Mouse (Mus musculus) liver, postnatal 0 days (tissue): ENCODE results near the gene Tm9sf3. TPM values are rescaled to one million over a fixed set of nuclear protein-coding genes. Genes with fewer than 3 reads are reported as not detected.
A peak's percentile ranks its signal among the peaks of the same experiment; 100 is the strongest.

Experiments used
- ATAC-seq: fragments of 200-750 bp; cut with Nextera tagmentation; 2 replicates; pipeline ENCODE4 v1.8.0; 2017; ENCODE audit warnings: mild to moderate bottlenecking, moderate library complexity
- DNase-seq: peaks from one replicate; pipeline ENCODE4 v3.0.0-alpha.2; 2016
- H3K27ac ChIP-seq: fragments of 300-500 bp; sonication (generic); 2 replicates; pipeline ENCODE4 v1.5.1; 2014; ENCODE audit warnings: antibody characterized with exemption, moderate library complexity, mild to moderate bottlenecking, low read depth
- H3K27me3 ChIP-seq: fragments of 300-500 bp; sonication (generic); 2 replicates; pipeline ENCODE4 v1.6.1; 2014; ENCODE audit warnings: low read length, control low read depth, mixed read lengths; ENCODE audit not compliant: insufficient read depth
- H3K36me3 ChIP-seq: fragments of 300-500 bp; sonication (generic); replicated peaks from 2 replicates; pipeline ENCODE4 v1.6.1; 2014; ENCODE audit warnings: mild to moderate bottlenecking, control low read depth, low read length, moderate library complexity, mixed read lengths; ENCODE audit not compliant: insufficient read depth
- H3K4me1 ChIP-seq: fragments of 300-500 bp; sonication (generic); 2 replicates; pipeline ENCODE4 v1.6.1; 2014; ENCODE audit warnings: antibody characterized with exemption, mild to moderate bottlenecking, control low read depth; ENCODE audit not compliant: insufficient read depth
- H3K4me2 ChIP-seq: fragments of 300-500 bp; sonication (generic); 2 replicates; pipeline ENCODE4 v1.6.1; 2014; ENCODE audit warnings: low read depth, mild to moderate bottlenecking, low read length, moderate library complexity, mixed read lengths
- H3K4me3 ChIP-seq: fragments of 300-500 bp; sonication (generic); 2 replicates; pipeline ENCODE4 v1.5.1; 2014; ENCODE audit warnings: low read depth, low read length
- H3K9ac ChIP-seq: fragments of 300-500 bp; sonication (generic); replicated peaks from 2 replicates; pipeline ENCODE4 v1.6.1; 2014; ENCODE audit warnings: mild to moderate bottlenecking, moderate library complexity
- H3K9me3 ChIP-seq: fragments of 300-500 bp; sonication (generic); 2 replicates; pipeline ENCODE4 v1.6.1; 2016; ENCODE audit warnings: mild to moderate bottlenecking, control low read depth, low read length, mixed read lengths
- CTCF ChIP-seq: sonication (generic); IDR thresholded peaks from 2 replicates; pipeline ENCODE4 v1.5.1; 2016; ENCODE audit warnings: antibody characterized with exemption, low read depth
- EP300 ChIP-seq: IDR thresholded peaks from 2 replicates; pipeline ENCODE4 v1.6.1; 2016; ENCODE audit warnings: antibody characterized with exemption, low read depth, mild to moderate bottlenecking
- WGBS: fragments of 180-500 bp; shearing (Covaris S2); extraction: QIAGEN DNeasy Blood & Tissue Kit; methylation state at CpG from one replicate; pipeline ENCODE4 v1.1.7; 2014; ENCODE audit not compliant: insufficient replicate concordance; 5-methylcytosine and 5-hydroxymethylcytosine counted together
- polyA plus RNA-seq: library from polyadenylated mRNA; unstranded; fragments of >200 nt; fragmentation: Nextera tagmentation; extraction: Ambion mirVana; gene quantifications from 2 replicates; pipeline ENCODE4 v1.2.1, GENCODE M21; 2015

The Tm9sf3 gene
- polyA plus RNA-seq, 1 experiment from 2014 or later = 45.8 TPM

DNA sequence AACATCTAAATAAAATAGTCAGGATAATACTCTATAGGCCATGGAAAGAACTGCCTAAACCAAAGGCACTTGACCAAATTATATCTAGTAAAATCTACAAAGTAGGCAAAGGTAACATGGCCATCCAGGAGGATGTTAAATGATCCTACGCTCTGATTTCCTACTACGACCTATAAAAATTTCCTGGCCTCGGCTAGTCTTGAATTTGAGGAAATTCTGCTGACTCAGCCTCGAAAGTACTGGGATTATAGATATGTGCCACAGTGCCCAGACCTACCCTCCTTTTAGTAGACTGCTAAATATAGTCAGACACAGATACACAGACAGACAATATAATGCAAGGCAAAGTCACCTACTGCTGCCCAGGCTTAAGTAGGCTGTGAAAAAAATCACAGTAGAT is 30.1 kb downstream of the Tm9sf3 start:
- H3K9me3 ChIP-seq = no peaks in the 10 kb centered on the region
- no peaks in the 10 kb centered on the region for H3K27me3 ChIP-seq
- no peak overlapping the region for H3K4me3 ChIP-seq
- no peak overlapping the region for H3K27ac ChIP-seq
- WGBS = 78% methylated on average over 4 of the region's 4 CpGs
- DNase-seq = no peak
- no peak overlapping the region for H3K4me2 ChIP-seq
- H3K36me3 ChIP-seq = peaks cover 60% of the 10 kb centered on the region
- TF ChIP-seq CTCF (no peak), EP300 (no peak)
- H3K9ac ChIP-seq = no peak overlapping the region
- no peak for ATAC-seq
- no peaks in the 10 kb centered on the region for H3K4me1 ChIP-seq

DNA sequence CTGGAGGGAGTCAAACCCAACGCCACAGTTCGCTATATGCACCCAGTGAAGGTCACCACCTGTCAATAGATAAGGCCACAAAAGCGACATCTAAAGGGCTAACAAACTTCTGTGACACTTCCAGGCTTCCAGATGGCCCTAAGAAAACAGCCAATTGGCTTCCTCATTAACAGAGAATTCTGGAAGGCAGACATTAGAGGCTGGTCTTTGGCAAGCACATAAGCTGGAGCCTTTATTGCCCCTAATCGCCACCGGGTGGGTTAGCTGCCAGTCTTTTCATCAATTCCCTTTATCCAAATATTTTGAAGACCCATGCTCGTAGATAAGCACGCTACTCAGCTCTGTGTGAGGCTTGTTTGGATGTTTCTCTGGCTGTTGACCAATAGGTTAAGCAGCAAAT is 55.5 kb downstream of the Tm9sf3 start:
- DNase-seq = no peak
- H3K36me3 ChIP-seq = peaks cover 12% of the 10 kb centered on the region; the same call in 1 of the 2 replicates

DNA sequence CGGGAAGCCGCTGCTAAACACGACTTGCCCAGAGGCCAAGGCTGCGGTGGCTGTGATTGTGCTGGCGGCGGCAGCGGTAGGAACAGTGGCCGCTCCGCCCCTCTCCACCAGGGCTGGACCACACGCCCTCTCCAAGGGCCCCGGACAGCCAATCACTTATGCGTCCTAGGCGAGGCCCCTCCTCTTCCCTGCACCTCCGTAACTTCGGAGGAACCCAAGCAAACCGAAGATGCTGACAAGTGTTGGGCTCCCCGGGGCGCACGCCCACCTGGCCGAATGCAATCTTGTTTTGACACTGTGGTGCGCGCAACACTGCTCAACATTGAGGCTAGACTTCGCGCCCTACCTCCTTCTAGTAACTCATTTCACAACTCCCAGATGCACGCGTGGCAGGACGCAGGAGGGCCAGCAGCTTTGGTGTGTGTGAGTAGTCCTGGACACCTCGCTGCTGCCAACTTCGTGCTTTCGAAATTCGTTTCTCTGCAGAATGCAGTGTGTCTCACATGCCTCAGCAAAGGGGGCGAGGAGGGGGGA is 56.9 kb downstream of the Tm9sf3 start, which contains the start of gene Tll2:
Gene Tll2, minus strand, starts transcription at position 25 of the 534 bp plus-strand sequence.
- ATAC-seq = peak; percentile 66

More for the DNA sequence above, 55.5 kb downstream of the Tm9sf3 start:
- H3K27me3 ChIP-seq = peaks cover 28% of the 10 kb centered on the region
- WGBS = 24% methylated on average over 7 of the region's 7 CpGs
- H3K4me1 ChIP-seq = peaks cover 6% of the 10 kb centered on the region
- no peaks in the 10 kb centered on the region for H3K9me3 ChIP-seq
- H3K27ac ChIP-seq = no peak overlapping the region
- no peak overlapping the region for H3K4me3 ChIP-seq
- TF ChIP-seq EP300 = no peak
- TF ChIP-seq CTCF = no peak
- ATAC-seq = no peak
- no peak overlapping the region for H3K9ac ChIP-seq
- H3K4me2 ChIP-seq = no peak overlapping the region

DNA sequence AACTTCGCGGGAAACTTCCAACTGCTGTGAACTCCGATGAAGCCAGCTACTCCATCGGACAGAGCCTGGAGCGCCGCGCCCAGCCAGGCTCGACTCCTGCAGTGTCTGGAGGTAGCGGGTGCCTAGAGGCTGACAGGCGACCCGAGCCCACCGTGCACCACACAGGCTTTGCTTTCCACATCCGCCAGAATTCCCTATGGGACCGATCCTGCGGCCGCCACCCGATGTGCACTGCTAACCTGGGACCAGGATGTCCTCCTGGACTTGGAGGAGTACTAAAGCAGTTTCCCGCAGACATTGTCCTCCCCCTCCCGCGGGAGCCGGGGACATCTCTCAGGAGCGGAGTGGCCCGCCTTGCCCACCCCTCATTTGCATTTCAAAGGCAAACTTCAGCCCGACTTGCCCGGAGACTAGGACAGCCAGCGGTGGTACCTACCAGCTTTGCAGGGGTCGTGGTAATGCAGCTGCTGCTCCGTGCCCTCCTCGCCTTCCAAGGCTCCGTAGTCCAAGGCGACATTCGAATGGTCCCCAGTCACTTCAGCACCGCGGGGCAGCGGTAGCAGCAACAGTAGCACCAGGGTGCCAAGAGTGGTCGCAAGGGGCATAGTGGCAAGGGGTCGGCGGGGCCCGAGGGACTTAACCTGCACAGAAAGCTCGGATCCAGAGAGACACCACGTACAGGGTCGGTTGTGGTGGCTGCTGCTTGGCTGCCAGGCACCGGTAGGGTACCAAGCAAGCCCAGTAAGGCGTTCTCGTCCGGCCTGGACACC is 57.6 kb downstream of the Tm9sf3 start:
- H3K4me1 ChIP-seq = peaks cover 6% of the 10 kb centered on the region
- DNase-seq = no peak
- no peak overlapping the region; the same call in 1 of the 2 replicates for H3K9ac ChIP-seq
- ATAC-seq = no peak
- H3K4me2 ChIP-seq = peak overlapping the region; percentile 53
- peak overlapping the region; percentile 32 for H3K4me3 ChIP-seq
- H3K27ac ChIP-seq = no peak overlapping the region
- H3K9me3 ChIP-seq = no peaks in the 10 kb centered on the region
- 2% methylated on average over 46 of the region's 46 CpGs for WGBS
- H3K27me3 ChIP-seq = peaks cover 32% of the 10 kb centered on the region
- peaks cover 4% of the 10 kb centered on the region; the same call in 1 of the 2 replicates for H3K36me3 ChIP-seq
- TF ChIP-seq CTCF (no peak), EP300 (no peak)

More for the DNA sequence above, 56.9 kb downstream of the Tm9sf3 start, which contains the start of gene Tll2:
- Histone ChIP-seq H3K9ac (no peak within 1 kb of the TSS; the same call in 1 of the 2 replicates), H3K9me3 (no peaks in the 10 kb centered on the region), H3K4me1 (peaks cover 6% of the 10 kb centered on the region), H3K27me3 (peaks cover 30% of the 10 kb centered on the region), H3K36me3 (peaks cover 4% of the 10 kb centered on the region; the same call in 1 of the 2 replicates), H3K27ac (no peak within 1 kb of the TSS), H3K4me2 (peak within 1 kb of the TSS; percentile 53), H3K4me3 (peak within 1 kb of the TSS; percentile 32)
- DNase-seq = peak; percentile 45
- TF ChIP-seq EP300 (no peak), CTCF (no peak)
- 2% methylated on average over 32 of the region's 32 CpGs for WGBS

DNA sequence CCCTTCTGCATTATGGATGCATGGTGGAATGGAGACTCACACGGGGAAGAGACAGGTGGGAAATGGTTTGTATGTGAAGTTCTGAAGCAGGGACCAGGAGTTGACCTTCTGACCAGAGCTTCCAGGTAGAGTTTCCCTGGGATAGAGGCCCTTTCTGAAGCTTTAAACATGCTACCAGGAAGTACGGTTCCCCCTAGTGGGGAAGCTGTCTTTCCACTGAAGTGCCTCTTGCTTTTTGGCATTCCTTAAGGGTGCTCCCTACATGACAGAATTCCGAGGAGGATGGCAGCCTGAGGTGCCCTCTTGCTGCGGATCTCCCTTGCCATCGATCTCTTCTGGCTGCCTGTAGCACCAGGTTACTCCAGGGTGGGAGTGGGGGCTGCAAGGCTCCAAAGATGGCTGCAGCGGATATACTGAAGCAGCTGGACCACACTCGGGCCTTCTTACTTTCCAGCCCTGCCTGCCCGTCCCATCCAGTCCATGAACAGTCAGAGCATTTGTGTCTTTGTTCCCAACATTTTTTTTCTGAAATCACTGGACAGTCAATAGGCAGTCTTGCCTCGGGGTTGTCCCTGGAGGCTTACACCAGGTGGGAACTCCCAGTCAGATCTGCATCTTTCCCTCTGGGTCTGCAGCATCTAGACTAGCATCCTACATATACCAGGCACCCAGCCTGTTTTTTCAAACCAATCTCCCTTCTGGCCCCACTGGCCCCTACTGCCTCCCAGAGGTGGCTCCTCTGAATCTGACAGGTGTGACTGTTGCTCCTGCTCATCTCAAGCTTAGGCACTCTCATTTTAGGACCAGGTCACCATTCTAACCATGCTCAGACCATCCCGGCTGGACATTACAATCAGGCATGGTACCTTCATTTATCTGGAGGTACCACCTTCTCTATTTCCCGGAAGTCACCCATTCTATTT is 59.4 kb downstream of the Tm9sf3 start:
- no peak for ATAC-seq
- DNase-seq = no peak
- no peak overlapping the region for H3K4me3 ChIP-seq
- no peak overlapping the region for H3K4me2 ChIP-seq
- WGBS = 57% methylated on average over 11 of the region's 11 CpGs
- H3K36me3 ChIP-seq = no peaks in the 10 kb centered on the region
- peaks cover 6% of the 10 kb centered on the region for H3K4me1 ChIP-seq
- H3K9me3 ChIP-seq = no peaks in the 10 kb centered on the region
- H3K27me3 ChIP-seq = peaks cover 32% of the 10 kb centered on the region
- TF ChIP-seq EP300 (no peak), CTCF (peak; percentile 33)
- H3K27ac ChIP-seq = no peak overlapping the region
- no peak overlapping the region for H3K9ac ChIP-seq
